Mouse (Mus musculus) stomach, postnatal 0 days (tissue): Measurements from ENCODE around the gene Bicc1. TPM values are rescaled to one million over a fixed set of nuclear protein-coding genes. Genes with fewer than 3 reads are reported as not detected.

Experiments
- ATAC-seq: fragments of 200-750 bp; cut with Nextera tagmentation; 2 replicates; pipeline ENCODE4 v1.8.0; 2017; ENCODE audit not compliant: low FRiP score, low TSS enrichment
- DNase-seq: peaks from one replicate; pipeline ENCODE4 v3.0.0-alpha.2; 2016; ENCODE audit warnings: low spot score
- H3K27ac ChIP-seq: fragments of 300-500 bp; sonication (generic); replicated peaks from 2 replicates; pipeline ENCODE4 v1.5.1; 2014; ENCODE audit warnings: mild to moderate bottlenecking, control low read depth
- H3K27me3 ChIP-seq: fragments of 300-500 bp; sonication (generic); 2 replicates; pipeline ENCODE4 v1.6.1; 2014; ENCODE audit warnings: low read length; ENCODE audit not compliant: control insufficient read depth, insufficient read depth
- H3K36me3 ChIP-seq: fragments of 300-500 bp; sonication (generic); 2 replicates; pipeline ENCODE4 v1.6.1; 2014; ENCODE audit warnings: low read length, mixed read lengths; ENCODE audit not compliant: control insufficient read depth, insufficient read depth
- H3K4me1 ChIP-seq: fragments of 300-500 bp; sonication (generic); replicated peaks from 2 replicates; pipeline ENCODE4 v1.6.1; 2014; ENCODE audit warnings: antibody characterized with exemption; ENCODE audit not compliant: control insufficient read depth, insufficient read depth
- H3K4me2 ChIP-seq: fragments of 300-500 bp; sonication (generic); replicated peaks from 2 replicates; pipeline ENCODE4 v1.6.1; 2014; ENCODE audit warnings: low read depth, mild to moderate bottlenecking, control low read depth, moderate library complexity
- H3K4me3 ChIP-seq: fragments of 300-500 bp; sonication (generic); 2 replicates; pipeline ENCODE4 v1.5.1; 2014; ENCODE audit warnings: low read depth, low read length, control low read depth
- H3K9ac ChIP-seq: fragments of 300-500 bp; sonication (generic); 2 replicates; pipeline ENCODE4 v1.6.1; 2014; ENCODE audit warnings: mild to moderate bottlenecking, low read length, control low read depth, mixed read lengths
- H3K9me3 ChIP-seq: fragments of 300-500 bp; sonication (generic); 2 replicates; pipeline ENCODE4 v1.6.1; 2016; ENCODE audit warnings: low read length; ENCODE audit not compliant: control insufficient read depth
- CTCF ChIP-seq: IDR thresholded peaks from 2 replicates; pipeline ENCODE4 v1.5.1; 2016; ENCODE audit warnings: antibody characterized with exemption, low read depth, mild to moderate bottlenecking, moderate library complexity
- EP300 ChIP-seq: optimal IDR thresholded peaks from 2 replicates; pipeline ENCODE3; 2016; ENCODE audit warnings: antibody characterized with exemption
- WGBS: fragments of 180-500 bp; shearing (Covaris S2); extraction: QIAGEN DNeasy Blood & Tissue Kit; methylation state at CpG from one replicate; pipeline ENCODE4 v1.1.7; 2014; 5-methylcytosine and 5-hydroxymethylcytosine counted together
- polyA plus RNA-seq: library from polyadenylated mRNA; unstranded; fragments of >200 nt; fragmentation: Nextera tagmentation; extraction: Ambion mirVana; gene quantifications from 2 replicates; pipeline ENCODE4 v1.2.1, GENCODE M21; 2015

Bicc1 gene
- polyA plus RNA-seq, 1 experiment from 2014 or later: 9.8 TPM

DNA sequence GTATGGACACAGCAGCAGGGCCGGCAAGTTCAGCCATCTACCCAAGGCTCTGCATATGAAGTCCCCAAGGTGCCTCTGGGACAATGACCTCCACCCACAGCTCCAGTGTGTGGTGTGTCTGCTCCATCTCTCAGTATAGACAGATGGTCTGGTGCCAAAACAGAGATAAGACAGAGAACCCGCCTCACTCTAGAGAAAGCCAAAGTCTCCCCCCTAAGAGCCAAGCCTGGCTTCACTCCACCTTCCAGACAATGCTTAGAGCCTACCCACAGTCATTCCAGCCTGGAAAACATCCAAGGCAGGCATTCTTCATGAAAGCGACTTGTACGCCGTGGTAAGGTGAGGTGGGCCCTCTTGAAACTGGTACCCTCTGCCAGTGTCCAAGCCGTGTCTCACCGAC lies 107.3 kb downstream of the Bicc1 start:
- Histone ChIP-seq H3K9me3 (no peaks in the 10 kb centered on the region), H3K27me3 (no peaks in the 10 kb centered on the region), H3K4me1 (no peaks in the 10 kb centered on the region), H3K9ac (no peak overlapping the region), H3K36me3 (no peaks in the 10 kb centered on the region), H3K4me3 (no peak overlapping the region), H3K27ac (no peak overlapping the region; the same call in 1 of the 2 replicates), H3K4me2 (no peak overlapping the region)
- 61% methylated on average over 7 of the region's 7 CpGs for WGBS
- TF ChIP-seq EP300: no peak
- no peak for TF ChIP-seq CTCF
- DNase-seq (no peak), ATAC-seq (no peak)

GRCm38 (mm10) chr10:71050722-71051333 lies 108.7 kb downstream of the Bicc1 start:
- DNase-seq (no peak), ATAC-seq (no peak)
- Histone ChIP-seq H3K4me3 (no peak overlapping the region), H3K9me3 (no peaks in the 10 kb centered on the region), H3K4me2 (no peak overlapping the region), H3K9ac (no peak overlapping the region), H3K36me3 (no peaks in the 10 kb centered on the region), H3K4me1 (no peaks in the 10 kb centered on the region), H3K27ac (no peak overlapping the region), H3K27me3 (no peaks in the 10 kb centered on the region)
- no peak for TF ChIP-seq EP300
- no peak for TF ChIP-seq CTCF
- WGBS: 81% methylated on average over 10 of the region's 10 CpGs

DNA sequence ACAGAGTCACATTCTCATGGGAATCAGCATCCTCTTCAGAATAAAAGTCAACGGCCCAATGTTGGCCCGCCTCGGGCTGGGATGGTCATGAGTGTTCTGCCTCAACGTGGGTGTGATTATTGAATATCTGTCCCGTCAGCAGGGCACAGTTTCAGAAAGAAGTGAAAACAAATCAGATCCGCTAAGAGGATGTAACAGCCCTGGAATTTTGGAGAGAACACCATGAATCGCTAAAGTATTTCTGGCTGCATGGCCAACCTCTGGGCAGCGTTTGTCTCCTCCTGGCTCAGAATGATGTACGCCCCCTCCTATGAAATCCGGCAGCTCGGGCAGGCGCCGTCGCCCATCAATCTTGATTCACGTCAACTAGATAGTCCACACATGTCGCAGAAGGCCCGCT lies 110.2 kb downstream of the Bicc1 start:
- no peak overlapping the region for H3K9ac ChIP-seq
- H3K4me1 ChIP-seq: no peaks in the 10 kb centered on the region
- no peak overlapping the region for H3K4me3 ChIP-seq
- H3K27me3 ChIP-seq: no peaks in the 10 kb centered on the region
- H3K36me3 ChIP-seq: no peaks in the 10 kb centered on the region
- no peak for ATAC-seq
- H3K9me3 ChIP-seq: no peaks in the 10 kb centered on the region
- H3K27ac ChIP-seq: no peak overlapping the region
- H3K4me2 ChIP-seq: no peak overlapping the region
- TF ChIP-seq CTCF (no peak), EP300 (no peak)
- 58% methylated on average over 17 of the region's 17 CpGs for WGBS
- DNase-seq: no peak

- no peaks in the 10 kb centered on the region for H3K9me3 ChIP-seq
- no peaks in the 10 kb centered on the region for H3K36me3 ChIP-seq
- no peak overlapping the region for H3K4me3 ChIP-seq
- H3K4me2 ChIP-seq: no peak overlapping the region
- H3K27me3 ChIP-seq: no peaks in the 10 kb centered on the region
- DNase-seq (no peak), ATAC-seq (no peak)
- H3K27ac ChIP-seq: no peak overlapping the region
- TF ChIP-seq EP300 (no peak), CTCF (no peak)
- H3K4me1 ChIP-seq: no peaks in the 10 kb centered on the region
- 87% methylated on average over 1 of the region's 1 CpGs for WGBS
- H3K9ac ChIP-seq: no peak overlapping the region
Measured at GRCm38 (mm10) chr10:71044410-71044809, 115.1 kb downstream of the Bicc1 start.

GRCm38 (mm10) chr10:71041874-71042273 lies 117.6 kb downstream of the Bicc1 start:
- no peak overlapping the region for H3K4me3 ChIP-seq
- DNase-seq (no peak), ATAC-seq (no peak)
- no peak overlapping the region for H3K4me2 ChIP-seq
- no peaks in the 10 kb centered on the region for H3K36me3 ChIP-seq
- H3K9me3 ChIP-seq: no peaks in the 10 kb centered on the region
- WGBS: 51% methylated on average over 4 of the region's 4 CpGs
- H3K27ac ChIP-seq: no peak overlapping the region
- H3K4me1 ChIP-seq: no peaks in the 10 kb centered on the region
- TF ChIP-seq EP300 (no peak), CTCF (no peak)
- H3K27me3 ChIP-seq: no peaks in the 10 kb centered on the region
- H3K9ac ChIP-seq: no peak overlapping the region

- Histone ChIP-seq H3K9me3 (no peaks in the 10 kb centered on the region), H3K4me2 (no peak overlapping the region), H3K27ac (no peak overlapping the region), H3K4me1 (no peaks in the 10 kb centered on the region), H3K36me3 (no peaks in the 10 kb centered on the region), H3K9ac (no peak overlapping the region), H3K27me3 (no peaks in the 10 kb centered on the region), H3K4me3 (no peak overlapping the region)
- ATAC-seq (no peak), DNase-seq (no peak)
- TF ChIP-seq CTCF (no peak), EP300 (no peak)
- WGBS: 79% methylated on average over 7 of the region's 7 CpGs
Measured at GRCm38 (mm10) chr10:71036484-71036883, 123.0 kb downstream of the Bicc1 start.
